Mouse (Mus musculus) Patski (cell line): ENCODE measurements around the gene Slc9a9. TPM values are rescaled to one million over a fixed set of nuclear protein-coding genes. Genes with fewer than 3 reads are reported as not detected.

Experiments used
- ATAC-seq: fragments of 100-300 bp; one replicate; pipeline ENCODE4 v1.8.0; 2021
- CTCF ChIA-PET: fragments of 350-600 bp; sonication (Branson Sonifier 250); formaldehyde crosslinking; loops from one replicate; lab custom pipeline; 2022; ENCODE audit warnings: inconsistent platforms; lab: Charles Lee
- POLR2A ChIA-PET: fragments of 350-600 bp; sonication (Branson Sonifier 250); formaldehyde crosslinking; loops from one replicate; lab custom pipeline; 2022; ENCODE audit warnings: antibody characterized with exemption, inconsistent platforms; lab: Charles Lee
- DNase-seq: peaks from one replicate; pipeline ENCODE4 v3.0.0-alpha.2; 2011; ENCODE audit warnings: low read depth, low spot score
- H3K27me3 ChIP-seq: fragments of 371-371 bp; one replicate; pipeline ENCODE4 v1.5.1; 2021
- CTCF ChIP-seq: fragments of 100-300 bp; IDR thresholded peaks from one replicate; pipeline ENCODE4 v1.5.1; 2021
- in situ Hi-C: fragments of 300-500 bp; cut with MboI; formaldehyde crosslinking; loops from 3 replicates; pipeline ENCODE4 v1.11.1; 2018; ENCODE audit warnings: low pct_unique_long_range_greater_than_20kb, mixed read lengths
- polyA plus RNA-seq: library from polyadenylated mRNA; unstranded; gene quantifications from one replicate; pipeline ENCODE4 v1.2.3, GENCODE M21; 2021

Slc9a9 gene
- polyA plus RNA-seq, 1 experiment from 2014 or later: 1.1 TPM

GRCm38 (mm10) chr9:95068466-95068865 is 398.8 kb downstream of the Slc9a9 start:
- DNase-seq: no peak
- POLR2A ChIA-PET: no interaction called here
- no peaks in the 10 kb centered on the region for H3K27me3 ChIP-seq
- TF ChIP-seq CTCF: no peak
- in situ Hi-C loops: no loop called here
- ATAC-seq: no peak
- CTCF ChIA-PET: interaction anchor here (1.6 kb wide), 1 partner anchor 15 kb away, joined by 5 read pairs; no protein-coding TSS in a partner anchor

GRCm38 (mm10) chr9:95070832-95071519 is 401.3 kb downstream of the Slc9a9 start:
- DNase-seq: no peak
- ChIA-PET CTCF (no interaction called here), POLR2A (no interaction called here)
- in situ Hi-C loops: no loop called here
- no peak for TF ChIP-seq CTCF
- H3K27me3 ChIP-seq: no peaks in the 10 kb centered on the region
- ATAC-seq: no peak

GRCm38 (mm10) chr9:95072450-95072955 is 402.8 kb downstream of the Slc9a9 start:
- in situ Hi-C loops: no loop called here
- no peak for ATAC-seq

GRCm38 (mm10) chr9:95073691-95074090 is 404.0 kb downstream of the Slc9a9 start:
- ChIA-PET POLR2A (no interaction called here), CTCF (no interaction called here)
- in situ Hi-C loops: no loop called here
- H3K27me3 ChIP-seq: no peaks in the 10 kb centered on the region
- ATAC-seq (no peak), DNase-seq (no peak)
- TF ChIP-seq CTCF: no peak

More at GRCm38 (mm10) chr9:95072450-95072955, 402.8 kb downstream of the Slc9a9 start:
- POLR2A ChIA-PET: interaction anchor here (0.5 to 0.7 kb wide), 2 partner anchors 80 to 160 kb away, joined by 3 read pairs; no protein-coding TSS in a partner anchor
- no peaks in the 10 kb centered on the region for H3K27me3 ChIP-seq
- DNase-seq: no peak
- TF ChIP-seq CTCF: no peak
- CTCF ChIA-PET: interaction anchor here (0.8 kb wide), 1 partner anchor 10 kb away, joined by 3 read pairs; no protein-coding TSS in a partner anchor

- POLR2A ChIA-PET: no interaction called here
- ATAC-seq: no peak
- H3K27me3 ChIP-seq: no peaks in the 10 kb centered on the region
- no peak for DNase-seq
- in situ Hi-C loops: no loop called here
- TF ChIP-seq CTCF: no peak
- CTCF ChIA-PET: no interaction called here
Measured at GRCm38 (mm10) chr9:95075856-95076255, 406.1 kb downstream of the Slc9a9 start.

GRCm38 (mm10) chr9:95077938-95078337 is 408.2 kb downstream of the Slc9a9 start:
- TF ChIP-seq CTCF: no peak
- POLR2A ChIA-PET: no interaction called here
- H3K27me3 ChIP-seq: no peaks in the 10 kb centered on the region
- DNase-seq: no peak
- in situ Hi-C loops: no loop called here
- CTCF ChIA-PET: no interaction called here
- ATAC-seq: no peak

- in situ Hi-C loops: no loop called here
- POLR2A ChIA-PET: no interaction called here
- ATAC-seq (no peak), DNase-seq (no peak)
- CTCF ChIA-PET: no interaction called here
- H3K27me3 ChIP-seq: no peaks in the 10 kb centered on the region
- no peak for TF ChIP-seq CTCF
Measured at GRCm38 (mm10) chr9:95078626-95079025, 408.9 kb downstream of the Slc9a9 start.

- H3K27me3 ChIP-seq: no peaks in the 10 kb centered on the region
- ChIA-PET CTCF (no interaction called here), POLR2A (no interaction called here)
- DNase-seq (no peak), ATAC-seq (no peak)
- no peak for TF ChIP-seq CTCF
- in situ Hi-C loops: no loop called here
Measured at GRCm38 (mm10) chr9:95079951-95080350, 410.2 kb downstream of the Slc9a9 start.

- ChIA-PET CTCF (no interaction called here), POLR2A (no interaction called here)
- DNase-seq (no peak), ATAC-seq (no peak)
- in situ Hi-C loops: no loop called here
- TF ChIP-seq CTCF: no peak
- no peaks in the 10 kb centered on the region for H3K27me3 ChIP-seq
Measured at GRCm38 (mm10) chr9:95086109-95086821, 416.6 kb downstream of the Slc9a9 start.

GRCm38 (mm10) chr9:95088221-95088620 is 418.5 kb downstream of the Slc9a9 start:
- TF ChIP-seq CTCF: no peak
- ChIA-PET POLR2A (no interaction called here), CTCF (no interaction called here)
- in situ Hi-C loops: no loop called here
- no peaks in the 10 kb centered on the region for H3K27me3 ChIP-seq
- no peak for ATAC-seq
- DNase-seq: no peak

GRCm38 (mm10) chr9:95089050-95089449 is 419.3 kb downstream of the Slc9a9 start:
- H3K27me3 ChIP-seq: no peaks in the 10 kb centered on the region
- POLR2A ChIA-PET: no interaction called here
- in situ Hi-C loops: no loop called here
- DNase-seq (no peak), ATAC-seq (no peak)
- no peak for TF ChIP-seq CTCF
- CTCF ChIA-PET: interaction anchor here (1.1 kb wide), 1 partner anchor 10 kb away, joined by 3 read pairs; no protein-coding TSS in a partner anchor
